Mouse (Mus musculus) layer of hippocampus, adult 9-11 months (tissue): Measurements from ENCODE around the gene Olfr1197.

Source experiments
- DNase-seq: peaks from one replicate; pipeline ENCODE4 v3.0.0; 2022

Olfr1197 gene

DNA sequence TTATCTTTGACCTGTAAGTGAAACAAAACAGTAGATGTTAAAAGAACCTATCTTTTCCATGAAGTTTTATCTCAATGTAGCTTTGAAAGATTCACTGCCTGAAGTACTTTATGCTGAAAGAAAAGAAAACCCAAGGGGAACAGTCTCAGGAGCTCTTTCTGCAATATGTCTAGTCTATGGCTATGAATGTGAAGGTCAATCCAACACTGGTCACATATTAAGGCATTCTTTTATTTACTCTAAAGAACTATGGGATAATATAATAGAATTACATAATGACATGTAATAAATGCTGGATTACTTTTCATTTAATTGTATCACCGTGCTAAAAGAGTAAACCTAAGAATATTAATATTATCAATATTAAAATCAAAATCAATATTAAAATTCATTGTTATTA is at the start of gene Olfr1197:
Gene Olfr1197, minus strand, starts transcription at position 101 of the 400 bp plus-strand sequence.
- no peak for DNase-seq

DNA sequence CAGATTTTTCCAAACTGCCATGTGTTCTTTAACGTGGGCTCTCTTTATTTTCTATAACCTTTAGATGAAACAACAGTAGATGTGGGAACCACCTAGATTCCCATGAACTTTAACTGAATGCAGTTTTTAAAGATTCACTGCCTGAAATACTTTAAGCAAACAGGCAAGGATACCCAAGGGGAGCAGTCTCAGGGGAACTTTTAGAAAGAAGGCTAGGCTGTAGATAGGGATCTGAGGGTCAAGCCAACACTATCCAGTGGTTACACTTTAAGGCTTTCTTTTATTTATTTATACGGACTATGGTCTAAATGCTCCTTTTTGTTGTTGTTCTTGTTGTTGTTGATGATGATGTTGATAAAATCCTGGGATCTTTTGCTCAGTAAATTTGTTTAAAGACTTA is 38.2 kb upstream of the Olfr1197 start, which contains the start of gene Olfr1200:
Gene Olfr1200, minus strand, starts transcription at position 101 of the 400 bp plus-strand sequence.
- DNase-seq, result no peak

DNA sequence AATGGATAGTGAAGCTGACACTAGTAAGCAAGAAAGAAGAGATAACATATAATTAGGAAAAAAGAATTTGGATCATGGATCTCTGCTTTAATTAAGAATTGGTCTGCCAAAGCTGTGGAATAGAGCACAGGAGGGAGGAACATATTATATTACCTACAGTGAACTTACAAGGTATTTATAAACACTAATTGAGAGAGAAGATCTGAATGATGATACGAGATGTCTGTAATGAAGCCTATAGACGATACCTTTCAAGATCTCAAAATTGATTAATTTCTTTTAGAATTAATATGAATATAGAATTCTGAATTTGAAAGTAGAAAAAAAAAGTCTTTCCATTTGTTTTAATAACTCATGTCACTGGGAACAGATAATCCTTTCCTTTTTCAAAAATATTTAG is 28.2 kb upstream of the Olfr1197 start, which contains the start of gene Olfr1199:
Gene Olfr1199, minus strand, starts transcription at position 101 of the 400 bp plus-strand sequence.
- no peak for DNase-seq

DNA sequence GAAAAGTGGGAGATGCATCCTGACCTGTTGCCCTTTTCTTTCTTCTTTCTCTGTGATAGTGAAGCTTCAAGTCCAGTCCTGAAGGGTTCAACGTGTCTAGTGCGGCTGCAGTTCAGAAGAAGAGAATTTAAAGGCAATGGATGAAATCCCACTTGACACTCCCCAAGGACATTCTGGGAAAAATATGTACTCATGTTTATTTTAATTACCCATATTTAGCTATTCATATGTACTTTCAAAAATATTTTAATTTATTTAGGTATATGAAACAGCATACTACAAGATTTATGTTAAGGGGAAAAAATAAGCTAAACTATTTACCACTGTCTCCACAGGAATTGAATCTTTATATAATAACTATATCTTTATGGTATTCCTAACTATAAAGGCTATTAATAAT is 19.1 kb upstream of the Olfr1197 start, which contains the start of gene Olfr1198:
Gene Olfr1198, minus strand, starts transcription at position 101 of the 400 bp plus-strand sequence.
- no peak for DNase-seq

DNA sequence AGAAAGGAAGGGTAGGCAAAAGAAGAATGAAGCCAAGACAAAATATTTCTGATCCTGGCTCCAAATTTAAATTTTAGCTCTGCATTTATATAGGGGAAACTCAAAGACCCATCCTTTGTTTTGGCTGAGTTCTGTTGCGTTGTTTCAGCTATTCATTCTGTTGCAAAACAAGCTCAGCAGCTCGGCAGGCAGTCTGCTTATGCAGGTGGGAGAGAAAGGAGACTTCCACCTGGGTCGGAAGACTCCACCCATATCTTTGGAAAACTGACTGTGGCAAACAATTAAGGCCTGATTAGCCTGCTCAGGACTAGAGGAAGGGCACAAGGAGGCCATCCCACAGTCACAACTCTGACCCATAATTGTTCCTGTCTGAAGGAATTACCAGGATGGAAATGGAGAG is 11.2 kb upstream of the Olfr1197 start:
- DNase-seq, result no peak

DNA sequence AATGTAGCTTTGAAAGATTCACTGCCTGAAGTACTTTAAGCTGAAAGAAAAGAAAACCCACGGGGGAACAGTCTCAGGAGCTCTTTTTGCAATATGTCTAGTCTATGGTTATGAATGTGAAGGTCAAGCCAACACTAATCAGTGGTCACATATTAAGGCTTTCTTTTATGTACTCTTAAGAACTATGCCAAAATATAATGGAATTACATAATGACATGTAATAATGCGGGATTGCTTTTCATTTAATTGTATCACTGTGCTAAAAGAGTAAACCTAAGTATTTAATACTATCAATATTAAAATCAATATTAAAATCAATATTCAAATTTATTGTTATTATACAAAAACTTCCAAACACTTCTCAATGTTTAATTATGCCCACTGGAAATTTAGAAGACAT is 27.7 kb downstream of the Olfr1197 start, which contains the start of gene Olfr1196:
Gene Olfr1196, minus strand, starts transcription at position 101 of the 400 bp plus-strand sequence.
- DNase-seq, result no peak

DNA sequence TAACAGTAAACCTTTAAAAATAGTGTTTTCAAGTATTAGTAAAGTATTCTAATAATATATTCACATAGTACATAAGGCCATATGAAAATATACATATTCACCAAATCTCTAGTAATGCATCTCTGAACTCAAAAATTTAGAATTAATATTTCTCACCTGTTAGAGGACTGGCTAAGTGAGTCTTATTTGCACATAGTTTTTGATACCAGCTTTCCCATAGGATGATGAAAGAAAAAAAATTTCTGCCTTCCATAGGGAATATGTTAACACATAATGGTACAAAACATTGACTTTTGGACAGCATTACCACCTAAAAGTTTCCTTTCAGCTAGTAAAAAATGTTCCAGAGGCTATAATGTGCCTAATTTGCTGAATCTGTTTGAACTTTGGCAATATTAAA is 43.1 kb downstream of the Olfr1197 start, which contains the start of gene Olfr1195:
Gene Olfr1195, minus strand, starts transcription at position 101 of the 400 bp plus-strand sequence.
- DNase-seq, result no peak
